Mouse (Mus musculus) megakaryocyte progenitor cell, adult 5-6 weeks (primary cell): ENCODE results near the gene Pym1. TPM values are rescaled to one million over a fixed set of nuclear protein-coding genes. Genes with fewer than 3 reads are reported as not detected.

Source experiments
- ATAC-seq: replicated peaks from 2 replicates; pipeline ENCODE4 v1.8.0; 2016; ENCODE audit warnings: mild to moderate bottlenecking, moderate TSS enrichment, inconsistent platforms; ENCODE audit not compliant: poor library complexity
- total RNA-seq, 2 experiments: library from RNA; stranded (forward) in 1 of 2; stranded (reverse) in 1 of 2; fragments of 157-497, 149-512 nt in 1 of 2; fragments of 200-1000 nt in 1 of 2; gene quantifications; 2 replicates each; pipeline versions ENCODE4 v1.2.3 to v1.2.4; 2015 to 2017

The Pym1 gene
- total RNA-seq, 2 experiments from 2014 or later, result 36.6 to 38.9 TPM

DNA sequence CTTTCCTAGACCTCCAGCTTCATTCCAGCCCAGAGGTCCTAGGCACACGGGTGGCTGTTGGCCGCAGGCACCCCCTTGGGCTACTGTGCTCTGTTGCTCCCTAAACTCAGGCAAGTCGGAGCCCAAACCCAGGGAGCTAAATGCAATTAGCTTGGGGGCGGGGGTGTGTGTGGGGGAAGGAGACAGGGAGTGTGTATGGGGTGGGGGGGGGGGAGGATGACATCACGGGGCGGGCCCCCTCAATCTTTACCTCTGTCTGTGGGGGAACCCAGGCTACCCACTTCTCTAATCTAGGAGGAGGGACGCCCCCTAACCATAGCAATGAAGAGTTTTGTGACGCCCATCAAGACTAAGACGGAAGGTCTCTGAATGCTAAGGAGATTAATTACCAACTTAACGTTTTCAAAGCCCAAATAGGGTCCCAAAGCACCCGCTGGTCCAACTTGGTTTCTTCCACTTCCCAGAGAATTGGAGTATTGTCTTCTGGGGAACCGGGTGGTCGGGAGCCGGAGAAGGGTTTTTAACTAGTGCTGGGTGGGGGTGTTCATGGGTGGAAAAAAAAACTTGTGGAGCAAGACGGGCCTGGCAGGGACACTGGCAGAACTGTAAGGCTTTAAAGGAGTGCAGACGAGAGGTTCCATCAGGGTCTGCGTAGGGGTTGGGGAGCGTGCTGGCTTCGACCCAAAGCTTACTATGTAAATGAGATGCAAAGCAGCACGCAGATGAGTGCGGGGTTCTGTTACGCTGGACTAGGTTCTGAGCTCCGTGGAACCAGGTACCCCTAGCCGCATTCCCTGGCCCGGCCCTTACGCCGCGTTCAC, 56.8 kb downstream of the Pym1 start, which contains the start of gene Tmem198b:
Tmem198b (minus strand) TSS at position 100 of the 821 bp plus-strand sequence.
- ATAC-seq, result peak; percentile 24

DNA sequence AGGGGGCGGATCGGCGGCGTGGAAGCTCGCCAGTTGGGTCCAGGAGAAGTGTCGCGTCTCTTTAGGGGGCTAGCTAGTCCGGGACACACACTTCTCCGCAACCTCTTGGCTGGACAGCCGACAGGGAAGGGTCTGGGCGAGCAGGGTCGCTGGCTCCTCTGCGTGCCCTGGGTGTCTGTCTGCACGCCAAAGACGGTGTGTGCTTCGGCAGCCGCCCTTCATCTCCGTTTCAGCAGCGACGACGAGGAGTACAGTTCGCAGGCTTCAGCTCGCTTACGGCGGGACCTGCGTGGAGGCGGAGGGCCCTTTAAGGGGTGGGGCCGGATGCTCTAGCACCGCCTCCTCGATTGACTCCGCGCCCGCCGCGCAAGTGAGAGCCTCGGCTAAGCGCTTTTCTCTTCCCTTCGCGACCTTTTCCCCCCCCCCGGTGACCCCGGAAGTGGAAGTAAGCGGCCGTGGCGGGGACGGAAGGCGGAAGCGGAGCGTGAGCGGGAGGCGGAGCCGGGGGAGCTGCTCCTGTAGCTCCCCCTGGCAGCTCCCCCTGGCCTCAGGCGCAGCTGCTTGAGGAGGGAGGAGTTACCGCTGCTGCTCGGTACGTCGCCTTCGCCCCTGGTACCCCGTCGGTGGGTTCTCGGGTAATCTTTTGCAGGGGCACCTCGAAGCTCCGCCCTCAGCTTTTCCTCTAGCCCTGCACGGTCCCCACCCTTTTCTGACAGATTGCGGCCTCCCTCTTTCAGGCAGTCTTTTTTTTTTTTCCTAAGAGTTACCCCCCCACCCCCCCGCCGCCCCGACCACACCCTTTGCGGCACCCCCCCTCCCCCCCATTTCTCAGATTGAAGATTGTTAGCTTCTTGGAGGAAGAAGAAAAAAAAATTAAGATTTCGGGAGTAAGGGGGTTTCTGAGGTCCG, 57.7 kb downstream of the Pym1 start:
- peak; percentile 83 for ATAC-seq

GRCm38 (mm10) chr10:128806086-128806485, 58.4 kb downstream of the Pym1 start:
- ATAC-seq, result no peak

- no peak for ATAC-seq
These were observed 59.3 kb downstream of the Pym1 start for GRCm38 (mm10) chr10:128807018-128807417.

Other genes starting within 250 kb of the Pym1 start
- 7.6 and 7.8 TPM in 2 replicates for gene Myl6b, start 249.2 kb upstream of the Pym1 start, total RNA-seq (2015)
- 0.64 and 1.7 TPM in 2 replicates for gene Myl6b, start 249.2 kb upstream of the Pym1 start, total RNA-seq (2017)
- 41.2 and 48.4 TPM in 2 replicates for gene Esyt1, start 222.0 kb upstream of the Pym1 start, total RNA-seq (2015)
- gene Esyt1, start 222.0 kb upstream of the Pym1 start, total RNA-seq (2017), result 77.6 and 85.1 TPM in 2 replicates
- gene Zc3h10, start 200.1 kb upstream of the Pym1 start, total RNA-seq (2015), result 5.9 and 6.7 TPM in 2 replicates
- gene Zc3h10, start 200.1 kb upstream of the Pym1 start, total RNA-seq (2017), result 10.2 and 13.3 TPM in 2 replicates
- 3,654 and 3,864 TPM in 2 replicates for gene Rpl41, start 198.6 kb upstream of the Pym1 start, total RNA-seq (2015)
- 3,114 and 3,805 TPM in 2 replicates for gene Rpl41, start 198.6 kb upstream of the Pym1 start, total RNA-seq (2017)
- gene Pa2g4, start 181.9 kb upstream of the Pym1 start, total RNA-seq (2015), result 504 and 526 TPM in 2 replicates
- 351 and 437 TPM in 2 replicates for gene Pa2g4, start 181.9 kb upstream of the Pym1 start, total RNA-seq (2017)
- 2.1 and 2.9 TPM in 2 replicates for gene Erbb3, start 158.2 kb upstream of the Pym1 start, total RNA-seq (2015)
- 1.7 and 2.1 TPM in 2 replicates for gene Erbb3, start 158.2 kb upstream of the Pym1 start, total RNA-seq (2017)
- gene Rps26, start 121.1 kb upstream of the Pym1 start, total RNA-seq (2015), result 2,069 and 2,075 TPM in 2 replicates
- gene Rps26, start 121.1 kb upstream of the Pym1 start, total RNA-seq (2017), result 838 and 883 TPM in 2 replicates
- gene Ikzf4, start 101.9 kb upstream of the Pym1 start, total RNA-seq (2015), result 0.20 TPM in 1 of 2 replicates, not detected in the other
- gene Ikzf4, start 101.9 kb upstream of the Pym1 start, total RNA-seq (2017), result 0.04 TPM in 1 of 2 replicates, not detected in the other
- 2.0 and 2.2 TPM in 2 replicates for gene Suox, start 73.8 kb upstream of the Pym1 start, total RNA-seq (2015)
- 4.8 and 5.6 TPM in 2 replicates for gene Suox, start 73.8 kb upstream of the Pym1 start, total RNA-seq (2017)
- gene Rab5b, start 51.6 kb upstream of the Pym1 start, total RNA-seq (2015), result 33.1 and 40.2 TPM in 2 replicates
- 47.9 and 50.6 TPM in 2 replicates for gene Rab5b, start 51.6 kb upstream of the Pym1 start, total RNA-seq (2017)
- gene Pmel, start 43.7 kb upstream of the Pym1 start, total RNA-seq (2015), result 0.12 and 0.68 TPM in 2 replicates
- gene Pmel, start 43.7 kb upstream of the Pym1 start, total RNA-seq (2017), result 0.96 TPM in 1 of 2 replicates, not detected in the other
- gene Cdk2, start 42.9 kb upstream of the Pym1 start, total RNA-seq (2015), result 83.1 and 98.3 TPM in 2 replicates
- 65.8 and 68.0 TPM in 2 replicates for gene Cdk2, start 42.9 kb upstream of the Pym1 start, total RNA-seq (2017)
- 9.6 and 13.0 TPM in 2 replicates for gene Dgka, start 3.0 kb upstream of the Pym1 start, total RNA-seq (2015)
- gene Dgka, start 3.0 kb upstream of the Pym1 start, total RNA-seq (2017), result 9.1 and 10.7 TPM in 2 replicates
- 4.8 and 5.3 TPM in 2 replicates for gene Mmp19, start 43.0 kb downstream of the Pym1 start, total RNA-seq (2015)
- 12.8 and 15.5 TPM in 2 replicates for gene Mmp19, start 43.0 kb downstream of the Pym1 start, total RNA-seq (2017)
- gene Dnajc14, start 56.2 kb downstream of the Pym1 start, total RNA-seq (2015), result 14.9 and 19.2 TPM in 2 replicates
- 33.4 and 36.4 TPM in 2 replicates for gene Dnajc14, start 56.2 kb downstream of the Pym1 start, total RNA-seq (2017)
- 5.5 and 7.2 TPM in 2 replicates for gene Tmem198b, start 56.5 kb downstream of the Pym1 start, total RNA-seq (2015)
- 2.8 and 6.0 TPM in 2 replicates for gene Tmem198b, start 56.5 kb downstream of the Pym1 start, total RNA-seq (2017)
- 245 and 268 TPM in 2 replicates for gene Sarnp, start 69.4 kb downstream of the Pym1 start, total RNA-seq (2015)
- gene Sarnp, start 69.4 kb downstream of the Pym1 start, total RNA-seq (2017), result 250 and 268 TPM in 2 replicates
- 58.1 and 62.7 TPM in 2 replicates for gene Ormdl2, start 73.8 kb downstream of the Pym1 start, total RNA-seq (2015)
- gene Ormdl2, start 73.8 kb downstream of the Pym1 start, total RNA-seq (2017), result 65.6 and 105 TPM in 2 replicates
- 0.07 TPM in 1 of 2 replicates, not detected in the other for gene Gdf11, start 143.8 kb downstream of the Pym1 start, total RNA-seq (2015)
- gene Gdf11, start 143.8 kb downstream of the Pym1 start, total RNA-seq (2017), result 0.34 TPM in 1 of 2 replicates, not detected in the other
- 210 and 275 TPM in 2 replicates for gene Cd63, start 153.1 kb downstream of the Pym1 start, total RNA-seq (2015)
- 143 and 180 TPM in 2 replicates for gene Cd63, start 153.1 kb downstream of the Pym1 start, total RNA-seq (2017)
- 0.90 and 15.7 TPM in 2 replicates for gene Rdh5, start 175.0 kb downstream of the Pym1 start, total RNA-seq (2015)
- gene Rdh5, start 175.0 kb downstream of the Pym1 start, total RNA-seq (2017), result 0.79 and 2.9 TPM in 2 replicates
- gene Bloc1s1, start 176.1 kb downstream of the Pym1 start, total RNA-seq (2015), result 103 and 133 TPM in 2 replicates
- 65.7 and 106 TPM in 2 replicates for gene Bloc1s1, start 176.1 kb downstream of the Pym1 start, total RNA-seq (2017)
- 0.15 TPM in 1 of 2 replicates, not detected in the other for gene Itga7, start 185.9 kb downstream of the Pym1 start, total RNA-seq (2015)
- not detected in 2 replicates for gene Itga7, start 185.9 kb downstream of the Pym1 start, total RNA-seq (2017)
- not detected in 2 replicates for gene Mettl7b, start 213.1 kb downstream of the Pym1 start, total RNA-seq (2015)
- gene Mettl7b, start 213.1 kb downstream of the Pym1 start, total RNA-seq (2017), result not detected in 2 replicates
- gene Olfr9, start 241.5 kb downstream of the Pym1 start, total RNA-seq (2015), result not detected in 2 replicates
- gene Olfr9, start 241.5 kb downstream of the Pym1 start, total RNA-seq (2017), result not detected in 2 replicates